Mouse (Mus musculus) midbrain, embryonic 14.5 days (tissue): Measurements from ENCODE around the gene Zfp52. TPM values are rescaled to one million over a fixed set of nuclear protein-coding genes. Genes with fewer than 3 reads are reported as not detected.

Source experiments
- ATAC-seq: fragments of 200-750 bp; cut with Nextera tagmentation; 2 replicates; pipeline ENCODE4 v1.8.0; 2017; ENCODE audit warnings: moderate number of reproducible peaks, moderate library complexity; ENCODE audit not compliant: low FRiP score, low TSS enrichment
- DNase-seq: peaks from one replicate; pipeline ENCODE4 v3.0.0-alpha.2; 2015
- H3K27ac ChIP-seq: fragments of 300-500 bp; sonication (generic); replicated peaks from 2 replicates; pipeline ENCODE4 v1.5.1; 2014; ENCODE audit warnings: mild to moderate bottlenecking, low read depth, low read length, moderate library complexity
- H3K27me3 ChIP-seq: fragments of 300-500 bp; sonication (generic); 2 replicates; pipeline ENCODE4 v1.6.1; 2014; ENCODE audit warnings: low read length, control low read depth, mixed read lengths; ENCODE audit not compliant: control insufficient read depth, insufficient read depth
- H3K36me3 ChIP-seq: fragments of 300-500 bp; sonication (generic); 2 replicates; pipeline ENCODE4 v1.6.1; 2014; ENCODE audit warnings: low read length, control low read depth; ENCODE audit not compliant: control insufficient read depth, insufficient read depth
- H3K4me1 ChIP-seq: fragments of 300-500 bp; sonication (generic); 2 replicates; pipeline ENCODE4 v1.6.1; 2014; ENCODE audit warnings: mild to moderate bottlenecking, antibody characterized with exemption, low read length, control low read depth; ENCODE audit not compliant: control insufficient read depth, insufficient read depth
- H3K4me2 ChIP-seq: fragments of 300-500 bp; sonication (generic); 2 replicates; pipeline ENCODE4 v1.6.1; 2014; ENCODE audit warnings: mild to moderate bottlenecking, low read length, moderate library complexity
- H3K4me3 ChIP-seq: fragments of 300-500 bp; sonication (generic); replicated peaks from 2 replicates; pipeline ENCODE4 v1.5.1; 2014; ENCODE audit warnings: low read depth, low read length
- H3K9ac ChIP-seq: fragments of 300-500 bp; sonication (generic); replicated peaks from 2 replicates; pipeline ENCODE4 v1.6.1; 2014; ENCODE audit warnings: mild to moderate bottlenecking, low read length, moderate library complexity
- H3K9me3 ChIP-seq: fragments of 300-500 bp; sonication (generic); 2 replicates; pipeline ENCODE4 v1.6.1; 2016; ENCODE audit warnings: low read length, control low read depth, mixed read lengths; ENCODE audit not compliant: control insufficient read depth
- WGBS: fragments of 180-500 bp; shearing (Covaris S2); extraction: QIAGEN DNeasy Blood & Tissue Kit; methylation state at CpG from one replicate; pipeline ENCODE4 v1.1.7; 2014; 5-methylcytosine and 5-hydroxymethylcytosine counted together
- polyA plus RNA-seq: library from polyadenylated mRNA; unstranded; fragments of >200 nt; fragmentation: Nextera tagmentation; extraction: Ambion mirVana; gene quantifications from 2 replicates; pipeline ENCODE4 v1.2.1, GENCODE M21; 2014

Gene Zfp52
- polyA plus RNA-seq, 1 experiment from 2014 or later, result 1.5 TPM

GRCm38 (mm10) chr17:21579493-21580175, 44.3 kb downstream of the Zfp52 start:
- H3K27ac ChIP-seq, result no peak overlapping the region
- WGBS, result 29% methylated on average over 5 of the region's 5 CpGs
- ATAC-seq, result no peak

GRCm38 (mm10) chr17:21585521-21585920, 50.2 kb downstream of the Zfp52 start:
- Histone ChIP-seq H3K27ac (no peak overlapping the region), H3K9me3 (0 out of 2 replicates have a peak, but pooled peaks cover 5% of the 10 kb centered on the region), H3K4me1 (no peaks in the 10 kb centered on the region), H3K36me3 (peaks cover 57% of the 10 kb centered on the region), H3K4me3 (no peak overlapping the region), H3K27me3 (no peaks in the 10 kb centered on the region), H3K9ac (no peak overlapping the region), H3K4me2 (no peak overlapping the region)
- ATAC-seq, result no peak
- no peak for DNase-seq
- WGBS, result 98% methylated on average over 2 of the region's 2 CpGs

More at GRCm38 (mm10) chr17:21579493-21580175, 44.3 kb downstream of the Zfp52 start:
- Histone ChIP-seq H3K4me1 (no peaks in the 10 kb centered on the region), H3K36me3 (peaks cover 27% of the 10 kb centered on the region), H3K9ac (no peak overlapping the region), H3K27me3 (no peaks in the 10 kb centered on the region), H3K4me2 (no peak overlapping the region), H3K4me3 (no peak overlapping the region), H3K9me3 (no peaks in the 10 kb centered on the region)
- DNase-seq, result peak; percentile 80

Other genes starting within 250 kb of the Zfp52 start
- not detected in 2 replicates for gene Vmn1r237, start 223.7 kb upstream of the Zfp52 start, polyA plus RNA-seq
- gene Zfp677, start 151.8 kb upstream of the Zfp52 start, polyA plus RNA-seq, result 5.2 and 7.2 TPM in 2 replicates
- gene Zfp54, start 112.3 kb upstream of the Zfp52 start, polyA plus RNA-seq, result 4.3 and 5.4 TPM in 2 replicates
- 13.9 and 17.5 TPM in 2 replicates for gene Zfp51, start 85.2 kb upstream of the Zfp52 start, polyA plus RNA-seq
- gene Zfp53, start 46.5 kb upstream of the Zfp52 start, polyA plus RNA-seq, result 10.9 and 11.4 TPM in 2 replicates
- gene Zfp948, start 31.5 kb downstream of the Zfp52 start, polyA plus RNA-seq, result 21.2 and 25.4 TPM in 2 replicates
- 11.5 and 16.1 TPM in 2 replicates for gene Zfp983, start 115.1 kb downstream of the Zfp52 start, polyA plus RNA-seq
- gene Gm10226, start 156.3 kb downstream of the Zfp52 start, polyA plus RNA-seq, result 17.7 and 21.4 TPM in 2 replicates
- 14.0 and 19.3 TPM in 2 replicates for gene Zfp760, start 172.2 kb downstream of the Zfp52 start, polyA plus RNA-seq
- gene Zfp229, start 195.3 kb downstream of the Zfp52 start, polyA plus RNA-seq, result 8.2 and 9.7 TPM in 2 replicates